Mouse (Mus musculus): ENCODE data around the gene Fastk. TPM values are rescaled to one million over a fixed set of nuclear protein-coding genes. Genes with fewer than 3 reads are reported as not detected.

Gene Fastk
- polyA plus RNA-seq, 1 experiment from 2014 or later, result 143 TPM

GRCm38 (mm10) chr5:24453985-24454303 is 8.9 kb upstream of the Fastk start:
- peak overlapping the region; percentile 91; the same call in 1 of the 2 replicates for H3K9ac ChIP-seq (replicated peaks; ENCODE audit: low read length)
- H3K27ac ChIP-seq (ENCODE audit: low read length), result no peak overlapping the region
- no peak overlapping the region; the same call in 1 of the 2 replicates for H3K4me3 ChIP-seq (ENCODE audit: low read length)

GRCm38 (mm10) chr5:24453283-24453984 is 8.3 kb upstream of the Fastk start:
- 13% methylated on average over 5 of the region's 5 CpGs for WGBS
- H3K9ac ChIP-seq (replicated peaks; ENCODE audit: low read length), result peak overlapping the region; percentile 91
- H3K4me3 ChIP-seq (ENCODE audit: low read length), result peak overlapping the region; percentile 93
- H3K27ac ChIP-seq (ENCODE audit: low read length), result peak overlapping the region; percentile 67; the same call in 1 of the 2 replicates
- H3K27me3 ChIP-seq (ENCODE audit: insufficient read depth, low read length), result no peaks in the 10 kb centered on the region
- peaks cover 40% of the 10 kb centered on the region for H3K4me1 ChIP-seq (ENCODE audit: insufficient read depth, low read length)
- no peaks in the 10 kb centered on the region for H3K9me3 ChIP-seq (ENCODE audit: low read length)
- no peak for ATAC-seq (ENCODE audit: low FRiP score, low TSS enrichment)
- peak overlapping the region; percentile 89 for H3K4me2 ChIP-seq (replicated peaks; ENCODE audit: low read depth, low read length)
- no peaks in the 10 kb centered on the region for H3K36me3 ChIP-seq (ENCODE audit: insufficient read depth, low read length)

More at GRCm38 (mm10) chr5:24453985-24454303, 8.9 kb upstream of the Fastk start:
- Histone ChIP-seq H3K4me1 (ENCODE audit: insufficient read depth, low read length) (peaks cover 40% of the 10 kb centered on the region), H3K27me3 (ENCODE audit: insufficient read depth, low read length) (no peaks in the 10 kb centered on the region), H3K9me3 (ENCODE audit: low read length) (no peaks in the 10 kb centered on the region), H3K36me3 (ENCODE audit: insufficient read depth, low read length) (no peaks in the 10 kb centered on the region), H3K4me2 (replicated peaks; ENCODE audit: low read depth, low read length) (peak overlapping the region; percentile 89)
- WGBS, result 0% methylated on average over 2 of the region's 2 CpGs
- ATAC-seq (ENCODE audit: low FRiP score, low TSS enrichment), result no peak

- ATAC-seq (ENCODE audit: low FRiP score, low TSS enrichment), result peak; percentile 18
- H3K9me3 ChIP-seq (ENCODE audit: low read length), result no peaks in the 10 kb centered on the region
- WGBS, result 1% methylated on average over 29 of the region's 29 CpGs
Measured at GRCm38 (mm10) chr5:24452691-24453233, 7.7 kb upstream of the Fastk start.

GRCm38 (mm10) chr5:24452030-24452690 is 7.1 kb upstream of the Fastk start, which contains the start of gene Agap3:
Agap3 (plus strand) TSS chr5:24452177.
- Histone ChIP-seq H3K4me2 (replicated peaks; ENCODE audit: low read depth, low read length) (peak within 1 kb of the TSS; percentile 89), H3K36me3 (ENCODE audit: insufficient read depth, low read length) (no peaks in the 10 kb centered on the region), H3K4me3 (ENCODE audit: low read length) (peak within 1 kb of the TSS; percentile 93), H3K27ac (ENCODE audit: low read length) (peak within 1 kb of the TSS; percentile 85), H3K27me3 (ENCODE audit: insufficient read depth, low read length) (no peaks in the 10 kb centered on the region), H3K9ac (replicated peaks; ENCODE audit: low read length) (peak within 1 kb of the TSS; percentile 91), H3K4me1 (ENCODE audit: insufficient read depth, low read length) (peaks cover 46% of the 10 kb centered on the region), H3K9me3 (ENCODE audit: low read length) (no peaks in the 10 kb centered on the region)
- 0% methylated on average over 67 of the region's 85 CpGs for WGBS
- peak; percentile 2; the same call in 1 of the 2 replicates for ATAC-seq (ENCODE audit: low FRiP score, low TSS enrichment)

More at GRCm38 (mm10) chr5:24452691-24453233, 7.7 kb upstream of the Fastk start:
- Histone ChIP-seq H3K4me2 (replicated peaks; ENCODE audit: low read depth, low read length) (peak overlapping the region; percentile 89), H3K27ac (ENCODE audit: low read length) (peak overlapping the region; percentile 67), H3K36me3 (ENCODE audit: insufficient read depth, low read length) (no peaks in the 10 kb centered on the region), H3K4me1 (ENCODE audit: insufficient read depth, low read length) (peaks cover 45% of the 10 kb centered on the region), H3K9ac (replicated peaks; ENCODE audit: low read length) (peak overlapping the region; percentile 91), H3K4me3 (ENCODE audit: low read length) (peak overlapping the region; percentile 93), H3K27me3 (ENCODE audit: insufficient read depth, low read length) (no peaks in the 10 kb centered on the region)

GRCm38 (mm10) chr5:24451264-24452029 is 6.4 kb upstream of the Fastk start:
- Histone ChIP-seq H3K4me2 (replicated peaks; ENCODE audit: low read depth, low read length) (peak overlapping the region; percentile 89), H3K27me3 (ENCODE audit: insufficient read depth, low read length) (no peaks in the 10 kb centered on the region), H3K4me1 (ENCODE audit: insufficient read depth, low read length) (peaks cover 49% of the 10 kb centered on the region), H3K9ac (replicated peaks; ENCODE audit: low read length) (peak overlapping the region; percentile 91), H3K9me3 (ENCODE audit: low read length) (no peaks in the 10 kb centered on the region), H3K4me3 (ENCODE audit: low read length) (peak overlapping the region; percentile 93), H3K27ac (ENCODE audit: low read length) (peak overlapping the region; percentile 85), H3K36me3 (ENCODE audit: insufficient read depth, low read length) (no peaks in the 10 kb centered on the region)
- 2% methylated on average over 58 of the region's 66 CpGs for WGBS
- peak; percentile 73 for ATAC-seq (ENCODE audit: low FRiP score, low TSS enrichment)

- WGBS, result 2% methylated on average over 33 of the region's 34 CpGs
- Histone ChIP-seq H3K27ac (ENCODE audit: low read length) (peak within 1 kb of the TSS; percentile 56), H3K4me2 (replicated peaks; ENCODE audit: low read depth, low read length) (peak within 1 kb of the TSS; percentile 75), H3K9me3 (ENCODE audit: low read length) (no peaks in the 10 kb centered on the region), H3K27me3 (ENCODE audit: insufficient read depth, low read length) (no peaks in the 10 kb centered on the region), H3K4me3 (ENCODE audit: low read length) (peak within 1 kb of the TSS; percentile 74), H3K36me3 (ENCODE audit: insufficient read depth, low read length) (peaks cover 3% of the 10 kb centered on the region), H3K4me1 (ENCODE audit: insufficient read depth, low read length) (peaks cover 33% of the 10 kb centered on the region), H3K9ac (replicated peaks; ENCODE audit: low read length) (peak within 1 kb of the TSS; percentile 70)
- peak; percentile 64 for ATAC-seq (ENCODE audit: low FRiP score, low TSS enrichment)
Measured at GRCm38 (mm10) chr5:24447624-24448298, 2.7 kb upstream of the Fastk start, which contains the start of gene Tmub1. Tmub1 (minus strand) TSS chr5:24447854.

GRCm38 (mm10) chr5:24446630-24447029 is 1.5 kb upstream of the Fastk start:
- Histone ChIP-seq H3K4me2 (replicated peaks; ENCODE audit: low read depth, low read length) (no peak overlapping the region), H3K27me3 (ENCODE audit: insufficient read depth, low read length) (no peaks in the 10 kb centered on the region), H3K4me3 (ENCODE audit: low read length) (no peak overlapping the region), H3K9me3 (ENCODE audit: low read length) (no peaks in the 10 kb centered on the region), H3K27ac (ENCODE audit: low read length) (no peak overlapping the region), H3K36me3 (ENCODE audit: insufficient read depth, low read length) (peaks cover 14% of the 10 kb centered on the region), H3K4me1 (ENCODE audit: insufficient read depth, low read length) (peaks cover 33% of the 10 kb centered on the region), H3K9ac (replicated peaks; ENCODE audit: low read length) (no peak overlapping the region)
- 93% methylated on average over 7 of the region's 7 CpGs for WGBS
- no peak for ATAC-seq (ENCODE audit: low FRiP score, low TSS enrichment)

GRCm38 (mm10) chr5:24445428-24446080 is 467 bp upstream of the Fastk start:
- Histone ChIP-seq H3K27me3 (ENCODE audit: insufficient read depth, low read length) (no peaks in the 10 kb centered on the region), H3K4me2 (replicated peaks; ENCODE audit: low read depth, low read length) (peak overlapping the region; percentile 90), H3K36me3 (ENCODE audit: insufficient read depth, low read length) (peaks cover 25% of the 10 kb centered on the region), H3K4me3 (ENCODE audit: low read length) (peak overlapping the region; percentile 98), H3K4me1 (ENCODE audit: insufficient read depth, low read length) (peaks cover 25% of the 10 kb centered on the region), H3K9me3 (ENCODE audit: low read length) (no peaks in the 10 kb centered on the region), H3K27ac (ENCODE audit: low read length) (peak overlapping the region; percentile 94), H3K9ac (replicated peaks; ENCODE audit: low read length) (peak overlapping the region; percentile 95)
- ATAC-seq (ENCODE audit: low FRiP score, low TSS enrichment), result no peak
- WGBS, result 56% methylated on average over 20 of the region's 20 CpGs
